Mouse (Mus musculus): ENCODE measurements around the gene Carmil3.
A peak's percentile ranks its signal among the peaks of the same experiment; 100 is the strongest.

Carmil3 gene

DNA sequence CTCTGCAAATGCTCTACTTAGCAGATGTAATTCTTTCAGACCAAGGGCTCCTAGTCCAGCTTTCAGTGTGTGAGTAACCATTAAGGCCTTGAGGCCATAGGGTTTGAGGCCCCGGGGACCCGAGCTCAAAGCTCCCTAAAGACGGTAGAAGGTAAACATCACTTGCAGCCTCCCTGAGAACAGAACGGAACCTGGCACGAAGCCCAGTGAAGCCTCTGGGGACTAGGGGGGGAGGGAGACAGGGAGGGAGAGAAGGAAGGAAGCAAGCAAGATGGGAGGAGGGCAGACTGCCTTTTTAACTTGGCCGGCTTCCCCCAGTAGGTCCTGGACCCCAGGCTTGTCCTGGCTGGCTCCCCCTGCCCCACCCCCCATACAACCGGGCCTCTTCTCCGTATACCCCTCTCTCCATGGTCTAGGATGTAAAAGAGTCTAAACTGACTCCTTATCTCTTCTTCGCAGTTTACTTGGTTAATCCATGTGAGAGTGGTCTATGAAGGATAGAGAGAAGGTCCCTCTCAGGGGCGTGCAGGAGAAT is 50.4 kb downstream of the Carmil3 start:
- peak; percentile 73 to 79 for DNase-seq (ENCODE audit: low spot score in 2 of 2)

- peak; percentile 50 to 65 for DNase-seq (ENCODE audit: low spot score in 2 of 2)
Measured at GRCm38 (mm10) chr14:55542268-55542667, 51.8 kb downstream of the Carmil3 start.

DNA sequence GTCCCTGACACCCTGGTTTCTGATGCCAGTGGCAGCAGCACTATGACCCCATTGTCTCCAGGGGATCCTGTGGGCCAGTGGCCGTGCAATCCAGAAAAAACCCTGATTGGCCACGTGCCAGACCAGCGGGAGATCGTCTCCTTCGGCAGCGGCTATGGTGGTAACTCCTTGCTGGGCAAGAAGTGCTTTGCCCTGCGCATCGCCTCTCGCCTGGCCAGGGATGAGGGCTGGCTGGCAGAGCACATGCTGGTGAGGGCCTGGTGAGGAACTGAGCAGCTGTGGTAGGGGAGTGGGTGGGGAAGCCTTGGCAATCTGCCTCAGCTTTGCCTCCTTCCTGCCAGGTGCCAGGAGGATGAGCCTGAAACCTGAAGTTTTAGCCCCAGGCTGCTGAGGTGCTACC is 53.9 kb downstream of the Carmil3 start:
- DNase-seq (ENCODE audit: low spot score in 2 of 2): no peak

DNA sequence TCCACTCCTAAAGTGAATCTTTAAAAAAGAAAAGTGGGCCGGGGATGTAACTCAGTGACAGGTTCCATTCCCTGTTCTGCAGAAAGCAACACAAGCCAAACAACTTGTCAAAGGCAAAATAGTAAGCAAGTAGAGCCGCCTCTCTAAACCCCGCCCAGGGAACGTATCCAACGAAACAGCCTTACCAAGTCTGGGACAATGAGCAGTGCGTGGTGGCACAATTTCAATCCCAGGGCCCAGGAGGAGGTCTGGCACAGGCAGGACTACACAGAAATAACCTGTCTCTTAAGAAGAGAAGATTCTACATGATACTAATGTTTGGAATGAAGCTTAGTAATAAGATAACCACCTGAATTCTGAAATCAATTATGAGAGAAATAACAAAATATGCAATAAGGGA is 59.7 kb downstream of the Carmil3 start:
- no peak for DNase-seq (ENCODE audit: low spot score in 2 of 2)

DNA sequence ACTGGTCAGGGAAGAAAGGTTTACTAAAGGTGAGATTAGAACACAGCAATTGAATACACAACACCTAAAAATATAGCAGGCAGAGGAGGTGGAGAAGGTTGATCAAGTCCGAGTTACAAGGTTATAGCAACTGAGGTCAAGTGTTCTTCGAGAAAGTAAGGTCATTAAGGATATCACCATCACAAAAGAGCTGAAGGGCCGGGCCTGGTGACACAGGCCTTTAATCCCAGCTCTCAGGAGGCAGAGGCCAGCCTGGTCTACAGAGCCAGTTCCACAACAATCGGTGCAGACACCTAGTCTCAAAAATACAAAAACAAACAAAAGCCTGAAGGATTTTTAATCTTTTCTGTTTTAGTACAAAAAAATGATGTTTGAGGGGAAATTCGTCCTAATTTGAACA is 60.9 kb downstream of the Carmil3 start:
- DNase-seq (ENCODE audit: low spot score in 2 of 2): no peak

- DNase-seq (ENCODE audit: low spot score in 2 of 2): no peak
Measured at GRCm38 (mm10) chr14:55551794-55552193, 61.3 kb downstream of the Carmil3 start.

DNA sequence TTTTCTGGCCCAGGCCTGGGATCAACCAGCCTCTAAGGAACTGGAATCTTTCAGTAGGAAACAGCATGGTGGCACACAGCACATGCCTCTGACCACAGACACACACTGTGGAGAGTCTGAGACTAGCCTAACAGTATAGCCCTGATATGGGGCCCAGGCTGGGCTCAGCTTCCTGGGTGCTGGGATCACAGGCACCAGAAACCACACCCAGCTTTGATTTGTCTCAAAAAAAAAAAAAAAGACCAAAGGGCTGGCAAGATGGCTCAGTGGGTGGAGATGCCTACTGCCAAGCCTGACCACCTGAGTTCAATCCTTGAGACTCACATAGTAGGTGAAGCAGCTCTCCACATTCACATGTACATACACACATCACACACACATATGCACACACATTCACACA is 64.2 kb downstream of the Carmil3 start:
- no peak for DNase-seq (ENCODE audit: low spot score in 2 of 2)

DNA sequence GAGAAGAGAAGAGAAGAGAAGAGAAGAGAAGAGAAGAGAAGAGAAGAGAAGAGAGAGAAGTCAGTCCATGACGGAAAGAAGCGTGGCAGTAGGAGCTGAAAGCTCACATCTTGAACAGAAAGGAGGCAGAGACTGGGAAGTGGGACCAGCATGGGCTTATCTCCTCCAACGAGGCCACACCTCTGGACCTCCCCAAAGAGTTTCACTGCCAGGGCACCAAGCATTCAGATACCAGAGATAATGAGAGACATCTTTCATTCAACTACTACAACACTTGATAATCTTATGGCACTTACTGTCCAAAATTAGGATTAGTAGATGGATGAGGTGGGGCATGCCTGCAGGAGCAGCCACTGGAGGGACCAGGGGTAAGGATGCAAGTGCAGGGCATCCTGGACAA is 65.3 kb downstream of the Carmil3 start:
- DNase-seq (ENCODE audit: low spot score in 2 of 2): no peak

GRCm38 (mm10) chr14:55557003-55557402 is 66.6 kb downstream of the Carmil3 start:
- peak; percentile 65 to 84 for DNase-seq (ENCODE audit: low spot score in 2 of 2)

DNA sequence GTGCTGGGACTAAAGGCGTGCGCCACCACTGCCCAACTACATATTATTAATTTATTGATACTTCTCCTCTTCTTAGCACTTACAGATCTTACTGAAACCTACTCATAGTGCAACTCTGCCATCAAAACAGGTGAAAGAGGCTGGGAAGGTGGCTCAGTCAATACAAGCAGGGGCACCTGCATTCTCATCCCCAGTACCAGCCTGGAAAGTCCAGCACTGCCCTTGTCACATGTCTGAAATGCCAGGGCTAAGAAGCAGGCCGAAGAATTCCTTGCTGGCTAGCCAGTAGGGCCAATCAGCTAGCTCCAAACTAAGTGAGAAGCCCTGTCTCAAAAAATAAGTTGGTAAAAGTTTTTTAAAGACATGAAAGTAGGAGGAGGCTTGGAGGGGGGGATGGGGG is 67.1 kb downstream of the Carmil3 start:
- no peak for DNase-seq (ENCODE audit: low spot score in 2 of 2)

All from spleen, postnatal 14 days (tissue).